9 mouse cellular contexts compared by ENCODE assay signal in genomic region chr2:166483617-166484319, GRCm38 (mm10).
A peak's percentile ranks its signal among the peaks of the same experiment; 100 is the strongest.
DNase-seq lines count a peak whose midpoint lies in the region; ATAC-seq and TF ChIP-seq lines count a peak whose summit lies in the region.
"Had no signal": no experiment of that assay in that cellular context is flagged by ENCODE, and none has a peak within 500 bp of the region (broad histone marks: within the 10 kb centered on the region; RNA-seq: fewer than 3 reads in every experiment).

No protein-coding gene starts in this region.

- H3K27ac ChIP-seq in heart, postnatal 0 days (ENCODE audit: low read depth) = no peak overlapping the region

- H3K9me3 ChIP-seq in heart, postnatal 0 days (replicated peaks; ENCODE audit: control insufficient read depth, low read length) = no peaks in the 10 kb centered on the region
- H3K9me3 ChIP-seq in E14TG2a.4 (ENCODE audit: low read length) = no peaks in the 10 kb centered on the region
- H3K9me3 ChIP-seq: lung, embryonic 15.5 days had no signal

- no peak for ATAC-seq in heart, postnatal 0 days (ENCODE audit: insufficient read depth, low read depth)

- TF ChIP-seq CTCF in heart, postnatal 0 days (IDR thresholded peaks at IDR 0.05; ENCODE audit: low read depth) = 0 out of 2 replicates have a peak, but pooled peaks have one; percentile 4
- peak; percentile 52 for TF ChIP-seq CTCF in E14TG2a.4 (conservative IDR thresholded peaks at IDR 0.05; ENCODE audit: low read length)

- H3K4me2 ChIP-seq in heart, postnatal 0 days (ENCODE audit: low read depth, low read length) = no peak overlapping the region
- H3K4me2 ChIP-seq: lung, embryonic 15.5 days had no signal

- intact Hi-C loops in heart, postnatal 14 days (cut with DNase I) = no loop called here

- H3K4me3 ChIP-seq in heart, postnatal 0 days (ENCODE audit: low read depth, low read length) = no peak overlapping the region
- no peak overlapping the region for H3K4me3 ChIP-seq in E14TG2a.4 (replicated peaks; ENCODE audit: low read length)
- H3K4me3 ChIP-seq: lung, embryonic 15.5 days had no signal

- no peaks in the 10 kb centered on the region for H3K27me3 ChIP-seq in heart, postnatal 0 days (ENCODE audit: control insufficient read depth, insufficient read depth, low read length)
- H3K27me3 ChIP-seq in E14TG2a.4 (ENCODE audit: insufficient read depth, low read length) = no peaks in the 10 kb centered on the region; the same call in 1 of the 2 replicates
- H3K27me3 ChIP-seq: lung, embryonic 15.5 days had no signal

- no peaks in the 10 kb centered on the region for H3K36me3 ChIP-seq in heart, postnatal 0 days (replicated peaks; ENCODE audit: control insufficient read depth, insufficient read depth, low read length)
- H3K36me3 ChIP-seq in E14TG2a.4 (ENCODE audit: insufficient read depth, low read length) = no peaks in the 10 kb centered on the region
- H3K36me3 ChIP-seq: lung, embryonic 15.5 days had no signal

- TF ChIP-seq EP300 in heart, postnatal 0 days (IDR thresholded peaks at IDR 0.05; ENCODE audit: low read depth) = no peak

- no peak overlapping the region for H3K9ac ChIP-seq in heart, postnatal 0 days (replicated peaks; ENCODE audit: low read depth, low read length)
- H3K9ac ChIP-seq: lung, embryonic 15.5 days had no signal

- 84% methylated on average over 6 of the region's 6 CpGs for WGBS in heart, postnatal 0 days

- DNase-seq in heart, postnatal 0 days (ENCODE audit: low spot score) = no peak
- no peak for DNase-seq in heart, postnatal 14 days
- DNase-seq in 3T3-L1 (ENCODE audit: low read depth, low spot score) = peak; percentile 56
- peak; percentile 43 for DNase-seq in induced T-regulatory cell, adult 2 months (ENCODE audit: low read depth)
- no peak for DNase-seq in ovary, adult 18-20 months (ENCODE audit: low spot score)
- DNase-seq in lung, postnatal 4 days = no peak
- DNase-seq: kidney, postnatal 10 days had no signal

- H3K4me1 ChIP-seq in heart, postnatal 0 days (ENCODE audit: control insufficient read depth, insufficient read depth) = peaks cover 20% of the 10 kb centered on the region
- H3K4me1 ChIP-seq in E14TG2a.4 (replicated peaks; ENCODE audit: low read depth, low read length) = peaks cover 39% of the 10 kb centered on the region

Comparison
In these comparisons a context has a peak if more than half of its experiments do, and no peak if none do; other contexts are left out.
1. DNase-seq: peak in 3T3-L1 (single experiment) and induced T-regulatory cell, adult 2 months (single experiment); none in heart, postnatal 0 days (single experiment), heart, postnatal 14 days (0 of 2), ovary, adult 18-20 months (single experiment) and lung, postnatal 4 days (0 of 2).